Mouse (Mus musculus) thymus, adult 2 months (tissue): ENCODE measurements around the gene Mydgf. TPM values are rescaled to one million over a fixed set of nuclear protein-coding genes. Genes with fewer than 3 reads are reported as not detected.

Source experiments
- DNase-seq: peaks from one replicate; pipeline ENCODE4 v3.0.0; 2021
- H3K27ac ChIP-seq: fragments of 200-500 bp; 2 replicates; pipeline ENCODE4 v1.5.1; 2012; ENCODE audit warnings: low read length, control low read depth; ENCODE audit not compliant: control insufficient read depth, insufficient read depth
- H3K27me3 ChIP-seq: fragments of 200-500 bp; 2 replicates; pipeline ENCODE4 v1.6.1; 2012; ENCODE audit warnings: mild to moderate bottlenecking, low read length, moderate library complexity, mixed read lengths; ENCODE audit not compliant: control insufficient read depth, insufficient read depth
- H3K36me3 ChIP-seq: fragments of 200-500 bp; 2 replicates; pipeline ENCODE4 v1.6.1; 2012; ENCODE audit warnings: mild to moderate bottlenecking, low read length, moderate library complexity; ENCODE audit not compliant: control insufficient read depth, insufficient read depth
- H3K4me1 ChIP-seq: fragments of 200-500 bp; replicated peaks from 2 replicates; pipeline ENCODE4 v1.6.1; 2012; ENCODE audit warnings: low read length; ENCODE audit not compliant: control insufficient read depth, insufficient read depth
- H3K4me3 ChIP-seq: fragments of 200-500 bp; 2 replicates; pipeline ENCODE4 v1.5.1; 2012; ENCODE audit warnings: mild to moderate bottlenecking, low read length, control low read depth, moderate library complexity; ENCODE audit not compliant: control insufficient read depth, insufficient read depth
- CTCF ChIP-seq: fragments of 200-500 bp; IDR thresholded peaks from 2 replicates; pipeline ENCODE4 v1.5.1; 2012; ENCODE audit warnings: mild to moderate bottlenecking, control low read depth, low read length, moderate library complexity, borderline replicate concordance; ENCODE audit not compliant: control insufficient read depth, poor library complexity, insufficient read depth; ENCODE audit errors: extremely low read depth
- POLR2A ChIP-seq: fragments of 200-500 bp; IDR thresholded peaks from 2 replicates; pipeline ENCODE4 v1.6.1; 2012; ENCODE audit warnings: mild to moderate bottlenecking, low read length, control low read depth, moderate library complexity; ENCODE audit not compliant: control insufficient read depth, poor library complexity, insufficient read depth; ENCODE audit errors: extremely low read depth
- WGBS: fragments of 180-500 bp; shearing (Covaris S2); methylation state at CpG from one replicate; pipeline ENCODE4 v1.1.7; 2018; 5-methylcytosine and 5-hydroxymethylcytosine counted together
- polyA plus RNA-seq: library from polyadenylated mRNA; depleted of rRNA; stranded (reverse); fragments of >200 nt; gene quantifications from 2 replicates; pipeline ENCODE4 v1.2.3, GENCODE M21; 2012

The Mydgf gene
- polyA plus RNA-seq, 1 experiment: 62.3 TPM

DNA sequence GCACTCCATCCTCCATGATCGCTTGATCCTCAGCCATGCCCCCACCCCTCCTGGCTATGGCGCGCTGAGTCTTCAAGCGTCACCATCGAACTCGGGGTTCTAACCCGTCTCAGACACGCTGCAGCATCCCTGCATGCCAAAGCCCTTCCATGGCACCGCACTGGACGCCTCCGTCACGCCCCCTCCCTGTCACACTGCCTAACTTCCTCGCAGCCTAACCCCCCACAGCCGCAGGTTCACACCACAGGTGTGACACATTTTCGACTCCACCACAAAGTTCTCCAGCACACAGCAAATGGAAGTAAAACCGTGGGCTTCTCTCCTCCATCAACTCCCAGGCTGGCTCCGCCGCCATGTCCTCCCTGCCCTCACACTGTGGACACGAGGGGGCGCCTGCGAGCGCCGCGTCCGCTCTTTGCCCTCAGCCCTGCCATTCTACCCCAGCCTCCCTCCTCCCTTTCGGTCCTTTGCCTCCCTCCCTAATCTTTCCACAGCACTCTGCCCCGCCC, 49.2 kb downstream of the Mydgf start:
- DNase-seq: peak; percentile 77
- Histone ChIP-seq H3K27ac (no peak overlapping the region), H3K4me1 (peaks cover 16% of the 10 kb centered on the region), H3K36me3 (no peaks in the 10 kb centered on the region), H3K27me3 (no peaks in the 10 kb centered on the region), H3K4me3 (peak overlapping the region; percentile 42)
- 2% methylated on average over 27 of the region's 27 CpGs for WGBS
- TF ChIP-seq POLR2A (no peak), CTCF (peak; percentile 97)

DNA sequence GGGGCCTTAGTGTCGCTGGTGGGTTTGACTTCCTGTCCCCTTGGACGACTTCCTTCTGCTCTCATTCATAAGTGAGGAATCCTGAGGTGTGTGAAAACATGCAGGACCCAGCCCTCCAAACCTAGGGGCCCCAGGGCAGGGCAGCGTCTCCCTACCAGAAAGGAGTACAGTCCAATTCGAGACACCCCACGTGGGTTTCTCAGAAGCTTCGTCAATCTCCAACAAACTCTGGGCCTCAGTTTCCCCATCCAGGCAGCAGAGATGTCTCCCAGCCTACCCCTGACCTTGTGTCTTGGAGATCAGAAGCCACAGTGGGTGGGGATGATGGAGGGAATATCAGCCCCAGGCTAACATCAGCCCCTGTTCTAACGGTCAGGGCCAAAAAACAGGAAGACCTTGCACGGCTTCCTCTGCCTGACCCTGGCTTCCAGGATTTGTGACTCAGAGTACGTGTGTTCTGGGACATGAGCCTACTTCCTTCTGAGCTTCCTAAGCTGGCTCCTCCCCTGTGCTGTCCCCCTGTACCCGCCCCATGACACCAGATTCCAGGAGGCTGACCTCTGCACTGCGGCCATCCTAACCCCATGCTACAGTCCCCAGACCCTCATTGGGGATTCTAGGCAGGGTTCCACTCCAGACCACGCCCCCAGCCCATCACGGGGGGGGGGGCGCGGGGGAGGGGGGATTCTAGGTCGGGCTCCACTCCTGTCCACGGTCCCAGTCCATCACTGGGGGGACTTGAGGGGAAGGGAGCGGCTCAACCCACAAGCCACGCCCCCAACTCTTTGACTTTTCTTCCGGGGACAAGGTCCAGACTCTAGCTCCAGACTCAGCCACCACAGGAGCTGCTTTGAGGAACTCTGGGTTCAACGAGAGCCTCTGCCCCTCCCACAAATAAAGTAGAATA, 50.0 kb downstream of the Mydgf start:
- Histone ChIP-seq H3K27ac (no peak overlapping the region), H3K27me3 (no peaks in the 10 kb centered on the region), H3K4me3 (peak overlapping the region; percentile 42; the same call in 1 of the 2 replicates), H3K36me3 (no peaks in the 10 kb centered on the region), H3K4me1 (peaks cover 12% of the 10 kb centered on the region)
- WGBS: 6% methylated on average over 19 of the region's 21 CpGs
- no peak for DNase-seq
- TF ChIP-seq POLR2A (no peak), CTCF (no peak)

- Histone ChIP-seq H3K27ac (no peak overlapping the region), H3K4me3 (no peak overlapping the region), H3K27me3 (no peaks in the 10 kb centered on the region), H3K4me1 (peaks cover 12% of the 10 kb centered on the region), H3K36me3 (no peaks in the 10 kb centered on the region)
- DNase-seq: peak; percentile 57
- peak; percentile 90 for TF ChIP-seq CTCF
- TF ChIP-seq POLR2A: no peak
- 7% methylated on average over 14 of the region's 14 CpGs for WGBS
These were observed 51.1 kb downstream of the Mydgf start for GRCm38 (mm10) chr17:56132661-56133060.

DNA sequence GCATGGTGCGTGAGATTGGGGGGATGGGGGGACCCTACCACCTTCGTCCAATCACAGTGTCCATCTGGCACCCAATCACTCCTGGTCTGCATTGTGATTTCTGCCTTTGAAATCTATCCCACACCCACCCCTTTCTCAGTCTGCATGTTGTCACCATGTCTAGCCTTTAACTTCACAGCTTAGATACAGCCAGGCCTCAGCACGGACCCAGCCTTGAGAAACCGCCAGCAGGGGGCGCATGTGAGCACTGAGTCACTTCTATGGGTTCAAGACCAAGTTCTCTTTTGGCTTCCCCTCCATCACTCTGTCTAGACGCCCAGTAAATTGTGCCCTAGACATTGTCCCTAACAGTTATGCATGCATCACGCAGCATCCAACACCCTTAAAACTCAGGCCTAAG, 51.9 kb downstream of the Mydgf start:
- peaks cover 12% of the 10 kb centered on the region for H3K4me1 ChIP-seq
- H3K4me3 ChIP-seq: no peak overlapping the region
- H3K36me3 ChIP-seq: no peaks in the 10 kb centered on the region
- 42% methylated on average over 7 of the region's 7 CpGs for WGBS
- H3K27me3 ChIP-seq: no peaks in the 10 kb centered on the region
- peak; percentile 69 for DNase-seq
- peak; percentile 91 for TF ChIP-seq CTCF
- TF ChIP-seq POLR2A: no peak
- H3K27ac ChIP-seq: no peak overlapping the region

DNA sequence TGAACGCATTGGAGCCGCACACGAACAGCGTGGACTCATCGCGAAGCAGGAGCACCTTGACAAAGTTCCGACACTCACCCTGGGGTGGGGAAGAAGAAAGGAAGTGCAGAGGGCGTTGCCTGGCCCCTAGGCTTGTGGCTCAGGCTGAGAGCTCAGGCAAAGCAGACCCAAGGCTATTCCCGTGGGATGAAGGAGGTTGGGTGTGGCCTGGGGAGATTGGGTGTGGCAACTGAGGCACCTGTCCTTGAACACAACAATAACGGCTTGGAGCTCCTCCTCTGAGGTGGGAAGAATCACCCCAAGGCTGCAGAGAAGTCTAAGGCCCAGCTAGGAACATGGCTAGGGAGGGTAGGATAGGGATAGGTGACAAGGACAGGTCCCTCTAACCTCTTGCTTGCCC, 52.6 kb downstream of the Mydgf start:
- H3K4me1 ChIP-seq: peaks cover 12% of the 10 kb centered on the region
- DNase-seq: no peak
- WGBS: 92% methylated on average over 10 of the region's 10 CpGs
- no peak overlapping the region for H3K27ac ChIP-seq
- no peaks in the 10 kb centered on the region for H3K27me3 ChIP-seq
- H3K36me3 ChIP-seq: no peaks in the 10 kb centered on the region
- H3K4me3 ChIP-seq: no peak overlapping the region
- TF ChIP-seq CTCF (no peak), POLR2A (no peak)

DNA sequence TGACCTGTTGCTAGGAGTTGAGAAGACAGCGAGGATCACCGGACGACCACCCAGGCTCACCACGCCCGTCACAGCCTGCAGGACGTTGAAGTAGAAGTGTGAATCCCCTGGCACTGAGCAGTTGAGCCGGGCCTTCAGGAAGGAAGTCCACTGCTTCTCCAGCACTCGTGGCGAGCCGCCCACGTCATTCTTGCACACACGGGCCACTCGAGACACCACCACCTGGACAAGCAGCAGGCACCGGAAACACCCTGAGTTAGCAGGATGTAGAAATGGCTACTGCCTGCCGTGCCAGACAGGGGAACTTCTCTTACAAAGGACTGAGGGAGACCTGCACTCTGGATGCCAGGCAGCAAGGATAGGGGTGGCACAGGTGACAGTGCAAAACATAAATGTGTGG, 55.5 kb downstream of the Mydgf start:
- no peak for DNase-seq
- Histone ChIP-seq H3K27me3 (no peaks in the 10 kb centered on the region; the same call in 1 of the 2 replicates), H3K4me1 (no peaks in the 10 kb centered on the region), H3K27ac (no peak overlapping the region), H3K36me3 (no peaks in the 10 kb centered on the region), H3K4me3 (no peak overlapping the region)
- TF ChIP-seq CTCF (no peak), POLR2A (no peak)
- WGBS: 56% methylated on average over 15 of the region's 15 CpGs
